Mouse (Mus musculus) forebrain, embryonic 16.5 days (tissue): ENCODE measurements at regions not wholly inside any gene's neighbourhood (a gene's known extent, or its start where the extent isn't known, plus 50 kb on each side); places are given as distances from the start of the nearest gene placed in this dataset.

Experiments used
- ATAC-seq: fragments of 200-750 bp; cut with Nextera tagmentation; 2 replicates; pipeline ENCODE4 v1.8.0; 2017; ENCODE audit warnings: mild to moderate bottlenecking, moderate library complexity
- H3K27ac ChIP-seq: fragments of 300-500 bp; sonication (generic); 2 replicates; pipeline ENCODE4 v1.5.1; 2014; ENCODE audit warnings: low read length, control low read depth
- H3K27me3 ChIP-seq: fragments of 300-500 bp; sonication (generic); replicated peaks from 2 replicates; pipeline ENCODE4 v1.6.1; 2014; ENCODE audit warnings: low read length; ENCODE audit not compliant: control insufficient read depth, insufficient read depth
- H3K36me3 ChIP-seq: fragments of 300-500 bp; sonication (generic); 2 replicates; pipeline ENCODE4 v1.6.1; 2014; ENCODE audit not compliant: control insufficient read depth, insufficient read depth
- H3K4me1 ChIP-seq: fragments of 300-500 bp; sonication (generic); replicated peaks from 2 replicates; pipeline ENCODE4 v1.6.1; 2014; ENCODE audit warnings: low read length; ENCODE audit not compliant: control insufficient read depth, insufficient read depth
- H3K4me2 ChIP-seq: fragments of 300-500 bp; sonication (generic); 2 replicates; pipeline ENCODE4 v1.6.1; 2014; ENCODE audit warnings: mild to moderate bottlenecking, low read length, control low read depth
- H3K4me3 ChIP-seq: fragments of 300-500 bp; sonication (generic); replicated peaks from 2 replicates; pipeline ENCODE4 v1.5.1; 2014; ENCODE audit warnings: mild to moderate bottlenecking, low read length, control low read depth
- H3K9ac ChIP-seq: fragments of 300-500 bp; sonication (generic); replicated peaks from 2 replicates; pipeline ENCODE4 v1.6.1; 2014; ENCODE audit warnings: low read depth, low read length, control low read depth
- H3K9me3 ChIP-seq: fragments of 300-500 bp; sonication (generic); 2 replicates; pipeline ENCODE4 v1.6.1; 2016; ENCODE audit warnings: low read length; ENCODE audit not compliant: control insufficient read depth
- WGBS: fragments of 180-500 bp; shearing (Covaris S2); extraction: QIAGEN DNeasy Blood & Tissue Kit; methylation state at CpG from one replicate; pipeline ENCODE4 v1.1.7; 2014; 5-methylcytosine and 5-hydroxymethylcytosine counted together

DNA sequence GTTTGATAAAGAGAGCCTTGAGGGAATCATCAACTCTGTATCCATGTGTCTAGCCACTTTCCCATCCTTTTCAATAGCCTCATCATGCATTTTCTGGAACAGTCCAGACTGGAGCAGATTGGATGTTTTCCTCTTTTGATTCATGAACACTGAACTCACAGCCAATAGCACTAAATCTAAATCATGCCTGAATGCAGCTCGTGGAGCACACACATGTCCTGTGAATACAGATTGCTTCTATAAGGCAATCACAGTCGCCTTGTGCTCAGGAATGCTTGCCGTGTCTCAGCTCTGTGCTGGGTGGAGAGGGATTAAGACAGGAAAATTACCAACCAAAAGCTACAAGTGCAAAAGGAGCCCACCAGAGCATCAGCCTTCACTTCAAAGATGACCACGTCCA lies 100.9 kb upstream of the Spin1 start:
- 73% methylated on average over 4 of the region's 4 CpGs for WGBS

DNA sequence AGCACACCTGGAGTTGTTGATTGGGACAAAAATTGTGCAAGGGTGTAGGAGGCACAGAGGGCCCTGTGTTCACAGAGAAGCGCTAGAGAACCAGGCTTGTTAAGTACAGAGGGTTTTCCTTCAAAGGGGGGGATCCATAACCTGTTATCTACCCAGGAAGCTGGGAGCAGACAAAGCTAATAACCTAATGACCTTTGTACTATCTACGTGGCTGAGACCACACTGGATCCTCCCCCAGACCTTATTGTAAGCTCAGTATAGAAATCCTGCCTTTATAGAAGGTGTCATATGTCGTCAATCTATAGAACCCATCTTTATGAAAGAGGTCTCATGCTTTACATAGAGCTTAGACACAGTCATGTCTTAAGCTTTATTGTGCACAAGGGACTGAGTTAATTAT lies 95.9 kb upstream of the Spin1 start:
- Histone ChIP-seq H3K36me3 (no peaks in the 10 kb centered on the region), H3K27ac (no peak overlapping the region), H3K4me1 (no peaks in the 10 kb centered on the region), H3K4me2 (no peak overlapping the region), H3K4me3 (no peak overlapping the region), H3K9ac (no peak overlapping the region), H3K27me3 (no peaks in the 10 kb centered on the region), H3K9me3 (no peaks in the 10 kb centered on the region)
- no peak for ATAC-seq
- 69% methylated on average over 3 of the region's 3 CpGs for WGBS

More for the DNA sequence above, 100.9 kb upstream of the Spin1 start:
- Histone ChIP-seq H3K4me1 (no peaks in the 10 kb centered on the region), H3K4me3 (no peak overlapping the region), H3K4me2 (no peak overlapping the region), H3K9ac (no peak overlapping the region), H3K36me3 (no peaks in the 10 kb centered on the region), H3K27ac (no peak overlapping the region), H3K27me3 (no peaks in the 10 kb centered on the region), H3K9me3 (no peaks in the 10 kb centered on the region)
- ATAC-seq = peak; percentile 31; the same call in 1 of the 2 replicates

DNA sequence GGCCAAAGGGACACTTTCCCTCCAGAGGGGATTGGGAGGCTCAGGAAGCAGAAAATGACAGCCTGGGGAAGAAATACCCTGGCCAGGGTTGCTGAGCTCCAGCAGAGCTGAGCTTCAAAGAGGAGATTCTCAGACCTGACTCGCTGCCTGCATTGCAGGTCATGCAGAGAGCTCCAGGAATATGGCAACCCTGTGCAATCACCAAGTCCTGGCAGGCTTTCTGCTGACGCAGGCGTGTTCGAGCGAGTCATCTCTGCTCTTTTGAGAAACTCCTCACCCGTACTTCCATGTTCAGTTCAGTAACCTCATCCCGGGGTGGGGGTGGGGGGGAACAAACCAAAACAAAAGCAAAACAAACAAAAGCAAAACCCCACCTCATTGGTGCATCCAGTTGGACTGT lies 89.9 kb upstream of the Spin1 start:
- 85% methylated on average over 7 of the region's 7 CpGs for WGBS
- Histone ChIP-seq H3K4me1 (no peaks in the 10 kb centered on the region), H3K4me2 (no peak overlapping the region), H3K36me3 (no peaks in the 10 kb centered on the region), H3K9ac (no peak overlapping the region), H3K4me3 (no peak overlapping the region), H3K27ac (no peak overlapping the region), H3K9me3 (no peaks in the 10 kb centered on the region), H3K27me3 (no peaks in the 10 kb centered on the region)
- no peak for ATAC-seq

- Histone ChIP-seq H3K27me3 (no peaks in the 10 kb centered on the region), H3K4me1 (no peaks in the 10 kb centered on the region), H3K27ac (no peak overlapping the region), H3K9me3 (no peaks in the 10 kb centered on the region), H3K36me3 (no peaks in the 10 kb centered on the region), H3K9ac (no peak overlapping the region), H3K4me3 (no peak overlapping the region), H3K4me2 (no peak overlapping the region)
- WGBS = 84% methylated on average over 3 of the region's 3 CpGs
- ATAC-seq = no peak
Measured at GRCm38 (mm10) chr13:51016209-51016608, 84.5 kb upstream of the Spin1 start.

- Histone ChIP-seq H3K9ac (no peak overlapping the region), H3K27ac (no peak overlapping the region), H3K4me2 (no peak overlapping the region), H3K4me3 (no peak overlapping the region), H3K4me1 (no peaks in the 10 kb centered on the region), H3K36me3 (no peaks in the 10 kb centered on the region), H3K27me3 (no peaks in the 10 kb centered on the region), H3K9me3 (no peaks in the 10 kb centered on the region)
- 80% methylated on average over 16 of the region's 16 CpGs for WGBS
- ATAC-seq = no peak
Measured at GRCm38 (mm10) chr13:51016956-51017703, 83.5 kb upstream of the Spin1 start.

- H3K27me3 ChIP-seq = no peaks in the 10 kb centered on the region
- no peaks in the 10 kb centered on the region for H3K9me3 ChIP-seq
- no peak overlapping the region for H3K4me2 ChIP-seq
- no peaks in the 10 kb centered on the region for H3K36me3 ChIP-seq
- H3K27ac ChIP-seq = no peak overlapping the region
- no peak overlapping the region for H3K4me3 ChIP-seq
- H3K4me1 ChIP-seq = no peaks in the 10 kb centered on the region
- 56% methylated on average over 10 of the region's 10 CpGs for WGBS
- no peak for ATAC-seq
- no peak overlapping the region for H3K9ac ChIP-seq
Measured at GRCm38 (mm10) chr13:51017727-51018321, 82.9 kb upstream of the Spin1 start.

- Histone ChIP-seq H3K4me1 (no peaks in the 10 kb centered on the region), H3K4me2 (no peak overlapping the region), H3K9me3 (no peaks in the 10 kb centered on the region), H3K27ac (no peak overlapping the region), H3K27me3 (no peaks in the 10 kb centered on the region), H3K36me3 (no peaks in the 10 kb centered on the region), H3K4me3 (no peak overlapping the region), H3K9ac (no peak overlapping the region)
- no peak for ATAC-seq
- WGBS = 86% methylated on average over 10 of the region's 10 CpGs
Measured at GRCm38 (mm10) chr13:51018366-51018765, 82.3 kb upstream of the Spin1 start.

GRCm38 (mm10) chr13:51022401-51023250 lies 78.1 kb upstream of the Spin1 start:
- no peak overlapping the region for H3K9ac ChIP-seq
- H3K36me3 ChIP-seq = no peaks in the 10 kb centered on the region
- WGBS = 39% methylated on average over 13 of the region's 13 CpGs
- no peak overlapping the region for H3K4me2 ChIP-seq
- no peaks in the 10 kb centered on the region for H3K27me3 ChIP-seq
- no peaks in the 10 kb centered on the region for H3K4me1 ChIP-seq
- peak; percentile 82 for ATAC-seq
- H3K9me3 ChIP-seq = no peaks in the 10 kb centered on the region
- no peak overlapping the region for H3K27ac ChIP-seq
- H3K4me3 ChIP-seq = no peak overlapping the region

DNA sequence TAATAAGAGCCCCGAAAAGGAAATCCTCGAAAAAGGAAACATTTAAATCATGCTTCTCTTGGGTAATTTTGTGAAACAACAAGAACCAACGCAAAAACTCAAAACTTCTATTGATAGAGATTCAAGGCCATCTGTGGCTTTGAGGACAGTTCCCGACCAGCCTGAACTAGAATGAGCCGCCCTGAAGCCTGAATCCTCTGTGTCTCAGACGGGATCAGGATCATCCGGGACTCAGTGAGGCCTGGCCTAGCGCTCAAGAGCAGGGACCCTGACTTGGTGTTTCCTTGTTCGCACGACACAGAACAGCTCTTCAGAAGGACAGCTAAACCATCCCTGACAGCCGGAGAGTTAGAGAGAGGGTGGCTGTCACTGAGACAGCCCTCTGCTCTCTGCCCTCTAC lies 77.4 kb upstream of the Spin1 start:
- WGBS = 74% methylated on average over 11 of the region's 11 CpGs
- Histone ChIP-seq H3K4me2 (no peak overlapping the region), H3K9ac (no peak overlapping the region), H3K27ac (no peak overlapping the region), H3K4me1 (no peaks in the 10 kb centered on the region), H3K4me3 (no peak overlapping the region), H3K27me3 (no peaks in the 10 kb centered on the region), H3K36me3 (no peaks in the 10 kb centered on the region), H3K9me3 (no peaks in the 10 kb centered on the region)
- ATAC-seq = no peak
